Comparison of ENCODE assay signal across 29 mouse cellular contexts in genomic region chr4:106443182-106443581, GRCm38 (mm10). TPM values are rescaled to one million over a fixed set of nuclear protein-coding genes. Genes with fewer than 3 reads are reported as not detected.
DNase-seq lines count a peak whose midpoint lies in the region; ATAC-seq and TF ChIP-seq lines count a peak whose summit lies in the region.
"Had no signal": no experiment of that assay in that cellular context is flagged by ENCODE, and none has a peak within 500 bp of the region (broad histone marks: within the 10 kb centered on the region; RNA-seq: fewer than 3 reads in every experiment).

No protein-coding gene starts in this region.

- H3K9ac ChIP-seq in hindbrain, embryonic 16.5 days (ENCODE audit: low read depth, low read length) = no peak overlapping the region
- no peak overlapping the region for H3K9ac ChIP-seq in midbrain, embryonic 15.5 days
- H3K9ac ChIP-seq: forebrain, embryonic 12.5 days; heart, embryonic 13.5 days; liver, embryonic 15.5 days had no signal

- H3K36me3 ChIP-seq in hindbrain, embryonic 16.5 days (ENCODE audit: control insufficient read depth, insufficient read depth, low read length) = peaks cover 16% of the 10 kb centered on the region
- H3K36me3 ChIP-seq in hindbrain, embryonic 10.5 days = peaks cover 62% of the 10 kb centered on the region
- H3K36me3 ChIP-seq in midbrain, embryonic 15.5 days (replicated peaks) = peaks cover 7% of the 10 kb centered on the region; the same call in 1 of the 2 replicates
- H3K36me3 ChIP-seq in midbrain, embryonic 10.5 days = peaks cover 50% of the 10 kb centered on the region

- no peaks in the 10 kb centered on the region for H3K4me1 ChIP-seq in cerebellum, adult 2 months (ENCODE audit: control insufficient read depth, insufficient read depth, low read length)
- no peaks in the 10 kb centered on the region for H3K4me1 ChIP-seq in hindbrain, embryonic 16.5 days (ENCODE audit: control insufficient read depth, insufficient read depth, low read depth, low read length)
- H3K4me1 ChIP-seq in hindbrain, embryonic 10.5 days (replicated peaks) = no peaks in the 10 kb centered on the region
- H3K4me1 ChIP-seq in midbrain, embryonic 15.5 days = no peaks in the 10 kb centered on the region
- no peaks in the 10 kb centered on the region for H3K4me1 ChIP-seq in midbrain, embryonic 10.5 days
- H3K4me1 ChIP-seq: forebrain, embryonic 12.5 days; heart, embryonic 13.5 days; liver, embryonic 15.5 days had no signal

- peak; percentile 28; the same call in 1 of the 2 replicates for TF ChIP-seq CTCF in cerebellum, adult 2 months (IDR thresholded peaks at IDR 0.05; ENCODE audit: borderline replicate concordance, insufficient read depth, low read depth, low read length)

- ATAC-seq in hindbrain, embryonic 16.5 days = 0 out of 2 replicates have a peak, but pooled peaks have one; percentile 13
- peak; percentile 41; the same call in 1 of the 2 replicates for ATAC-seq in midbrain, embryonic 15.5 days (replicated peaks)
- ATAC-seq in erythroid progenitor cell, adult 5-6 weeks (replicated peaks; ENCODE audit: low FRiP score, poor library complexity, severe bottlenecking) = no peak
- ATAC-seq: activated CD4-positive, CD25-positive, alpha-beta regulatory T cell, adult 4 months; inflammation-experienced regulatory T-cells, adult 6 months; lung, postnatal 0 days had no signal

- TF ChIP-seq POLR2A in cerebellum, adult 2 months (IDR thresholded peaks at IDR 0.05; ENCODE audit: borderline replicate concordance, insufficient read depth, low read length) = no peak

- H3K27ac ChIP-seq in cerebellum, adult 2 months (ENCODE audit: insufficient read depth, low read length) = no peak overlapping the region
- no peak overlapping the region for H3K27ac ChIP-seq in hindbrain, embryonic 16.5 days (ENCODE audit: low read depth, low read length)
- no peak overlapping the region for H3K27ac ChIP-seq in hindbrain, embryonic 10.5 days
- no peak overlapping the region for H3K27ac ChIP-seq in midbrain, embryonic 15.5 days
- no peak overlapping the region for H3K27ac ChIP-seq in midbrain, embryonic 10.5 days (replicated peaks)
- H3K27ac ChIP-seq: forebrain, embryonic 12.5 days; heart, embryonic 13.5 days; liver, embryonic 15.5 days had no signal

- H3K9me3 ChIP-seq in hindbrain, embryonic 16.5 days (ENCODE audit: control insufficient read depth, low read length) = no peaks in the 10 kb centered on the region
- no peaks in the 10 kb centered on the region for H3K9me3 ChIP-seq in hindbrain, embryonic 10.5 days
- no peaks in the 10 kb centered on the region for H3K9me3 ChIP-seq in midbrain, embryonic 15.5 days
- no peaks in the 10 kb centered on the region for H3K9me3 ChIP-seq in midbrain, embryonic 10.5 days (replicated peaks)
- H3K9me3 ChIP-seq: forebrain, embryonic 12.5 days; G1E; heart, embryonic 13.5 days; liver, embryonic 15.5 days had no signal

- 29% methylated on average over 6 of the region's 6 CpGs for WGBS in cerebellum, adult 2 months
- WGBS in hindbrain, embryonic 16.5 days = 80% methylated on average over 6 of the region's 6 CpGs
- WGBS in hindbrain, embryonic 10.5 days = 88% methylated on average over 6 of the region's 6 CpGs
- 85% methylated on average over 6 of the region's 6 CpGs for WGBS in midbrain, embryonic 15.5 days
- WGBS in midbrain, embryonic 10.5 days = 87% methylated on average over 6 of the region's 6 CpGs

- peak; percentile 22 to 29 for DNase-seq in cerebellum, adult 2 months
- no peak for DNase-seq in cerebellum, postnatal 4 days (ENCODE audit: low spot score in 2 of 2)
- DNase-seq in hindbrain, embryonic 10.5 days (ENCODE audit: low spot score) = no peak
- DNase-seq in midbrain, embryonic 10.5 days (ENCODE audit: low spot score) = no peak
- DNase-seq: adrenal gland, postnatal 10 days; embryo, embryonic 11 days; gastrocnemius, postnatal 14 days; heart, adult 18-20 months; kidney, adult 2 months; kidney, postnatal 10 days; layer of hippocampus, postnatal 36 days; right cerebral cortex, postnatal 14 days; spleen, adult 18-20 months; thymus, postnatal 36 days had no signal

- H3K4me3 ChIP-seq in cerebellum, adult 2 months (replicated peaks; ENCODE audit: insufficient read depth, low read depth, low read length) = no peak overlapping the region
- no peak overlapping the region for H3K4me3 ChIP-seq in hindbrain, embryonic 16.5 days (ENCODE audit: low read length)
- H3K4me3 ChIP-seq in hindbrain, embryonic 10.5 days = no peak overlapping the region
- H3K4me3 ChIP-seq in midbrain, embryonic 15.5 days = no peak overlapping the region
- no peak overlapping the region for H3K4me3 ChIP-seq in midbrain, embryonic 10.5 days
- H3K4me3 ChIP-seq: forebrain, embryonic 12.5 days; heart, embryonic 13.5 days; liver, embryonic 15.5 days had no signal

- H3K27me3 ChIP-seq in cerebellum, adult 2 months (ENCODE audit: control insufficient read depth, insufficient read depth, low read length) = no peaks in the 10 kb centered on the region
- H3K27me3 ChIP-seq in hindbrain, embryonic 16.5 days (replicated peaks; ENCODE audit: control insufficient read depth, insufficient read depth, low read length) = no peaks in the 10 kb centered on the region
- no peaks in the 10 kb centered on the region for H3K27me3 ChIP-seq in hindbrain, embryonic 10.5 days (ENCODE audit: insufficient read depth, poor library complexity, severe bottlenecking)
- H3K27me3 ChIP-seq in midbrain, embryonic 15.5 days (replicated peaks) = no peaks in the 10 kb centered on the region
- no peaks in the 10 kb centered on the region for H3K27me3 ChIP-seq in midbrain, embryonic 10.5 days (ENCODE audit: low read depth, poor library complexity, severe bottlenecking)
- H3K27me3 ChIP-seq: forebrain, embryonic 12.5 days; heart, embryonic 13.5 days; liver, embryonic 15.5 days had no signal

- no peak overlapping the region for H3K4me2 ChIP-seq in hindbrain, embryonic 16.5 days (ENCODE audit: low read length)
- no peak overlapping the region for H3K4me2 ChIP-seq in midbrain, embryonic 15.5 days
- H3K4me2 ChIP-seq: forebrain, embryonic 12.5 days; heart, embryonic 13.5 days; liver, embryonic 15.5 days had no signal

RNA-seq across cellular contexts. Expression of gene Pcsk9, which starts 20.9 kb away (rescaled TPM):
- polyA plus RNA-seq in cerebellum, adult 2 months (2012; rRNA removed) = 0.33 and 0.34 TPM in 2 replicates
- polyA plus RNA-seq in hindbrain, embryonic 16.5 days (2015; fragmentation: Nextera tagmentation; extraction: Ambion mirVana) = 11.2 and 11.4 TPM in 2 replicates
- polyA plus RNA-seq in hindbrain, embryonic 10.5 days (2016; fragmentation: Nextera tagmentation; extraction: Ambion mirVana) = 2.6 and 3.3 TPM in 2 replicates
- 2.4 and 3.6 TPM in 2 replicates for polyA plus RNA-seq in midbrain, embryonic 15.5 days (2015; fragmentation: Nextera tagmentation; extraction: Ambion mirVana)
- 4.7 and 5.4 TPM in 2 replicates for polyA plus RNA-seq in midbrain, embryonic 10.5 days (2016; fragmentation: Nextera tagmentation; extraction: Ambion mirVana)
- not detected in 2 replicates for total RNA-seq in erythroid progenitor cell, adult 5-6 weeks (2015; ENCODE audit: low replicate concordance)
- total RNA-seq in erythroid progenitor cell, adult 5-6 weeks (2017; ENCODE audit: low replicate concordance) = not detected in 2 replicates
- total RNA-seq: G1E; gastrocnemius, postnatal 14 days; heart, adult 18-20 months; heart, postnatal 25 days; layer of hippocampus, postnatal 36 days had no signal
- polyA plus RNA-seq: activated CD4-positive, CD25-positive, alpha-beta regulatory T cell, adult 4 months; G1E; inflammation-experienced regulatory T-cells, adult 6 months had no signal

RNA-seq across cellular contexts. Expression of gene Bsnd, which starts 48.9 kb away (rescaled TPM):
- polyA plus RNA-seq in cerebellum, adult 2 months (2012; rRNA removed) = 0.03 and 0.10 TPM in 2 replicates
- not detected in 2 replicates for polyA plus RNA-seq in hindbrain, embryonic 16.5 days (2015; fragmentation: Nextera tagmentation; extraction: Ambion mirVana)
- polyA plus RNA-seq in hindbrain, embryonic 10.5 days (2016; fragmentation: Nextera tagmentation; extraction: Ambion mirVana) = not detected in 2 replicates
- polyA plus RNA-seq in midbrain, embryonic 15.5 days (2015; fragmentation: Nextera tagmentation; extraction: Ambion mirVana) = not detected in 2 replicates
- not detected in 2 replicates for polyA plus RNA-seq in midbrain, embryonic 10.5 days (2016; fragmentation: Nextera tagmentation; extraction: Ambion mirVana)
- not detected in 2 replicates for total RNA-seq in erythroid progenitor cell, adult 5-6 weeks (2015; ENCODE audit: low replicate concordance)
- total RNA-seq in erythroid progenitor cell, adult 5-6 weeks (2017; ENCODE audit: low replicate concordance) = not detected in 2 replicates
- total RNA-seq: adrenal gland, postnatal 10 days; heart, adult 18-20 months; heart, postnatal 25 days; layer of hippocampus, adult 18-20 months; layer of hippocampus, postnatal 36 days; left cerebral cortex, postnatal 14 days; neutrophil, adult 5-6 weeks had no signal
- polyA plus RNA-seq: activated CD4-positive, CD25-positive, alpha-beta regulatory T cell, adult 4 months; brain, embryonic 14.5 days; forebrain, embryonic 12.5 days; G1E; heart, embryonic 13.5 days; inflammation-experienced regulatory T-cells, adult 6 months; liver, embryonic 15.5 days; lung, postnatal 0 days had no signal

Comparison
In these comparisons a context has a peak if more than half of its experiments do, and no peak if none do; other contexts are left out.
1. DNase-seq: peak in cerebellum, adult 2 months (2 of 2); none in cerebellum, postnatal 4 days (0 of 2), hindbrain, embryonic 10.5 days (single experiment) and midbrain, embryonic 10.5 days (single experiment).